Mouse (Mus musculus): ENCODE measurements at regions not wholly inside any gene's neighbourhood (a gene's known extent, or its start where the extent isn't known, plus 50 kb on each side); places are given as distances from the start of the nearest gene placed in this dataset.

DNA sequence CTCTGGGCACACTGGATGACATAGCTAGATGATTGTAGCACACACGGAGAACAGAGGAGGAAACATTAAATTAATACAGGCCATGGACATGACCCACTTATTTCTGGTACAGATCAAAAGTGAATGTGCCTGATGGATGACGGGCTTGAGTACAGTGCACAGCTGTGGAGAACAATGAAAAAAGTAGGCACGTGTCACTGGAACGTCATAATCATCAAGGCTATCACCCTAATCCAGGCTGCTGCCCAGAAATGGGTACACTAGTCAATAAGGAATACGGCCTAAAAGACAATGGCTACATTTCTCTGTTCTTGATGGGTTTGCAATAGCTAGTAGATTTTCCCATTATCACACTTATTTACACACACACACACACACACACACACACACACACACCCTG, 118.3 kb upstream of the Prdm1 start:
- 88% methylated on average over 5 of the region's 5 CpGs for WGBS
- no peak for ATAC-seq (ENCODE audit: low FRiP score, low TSS enrichment)
- H3K4me2 ChIP-seq (ENCODE audit: low read length) = no peak overlapping the region
- DNase-seq = no peak
- H3K4me3 ChIP-seq (replicated peaks; ENCODE audit: low read depth, low read length) = no peak overlapping the region
- no peak overlapping the region for H3K9ac ChIP-seq (replicated peaks; ENCODE audit: low read length)
- no peaks in the 10 kb centered on the region for H3K27me3 ChIP-seq (ENCODE audit: control insufficient read depth, insufficient read depth, low read length)
- no peaks in the 10 kb centered on the region for H3K4me1 ChIP-seq (ENCODE audit: control insufficient read depth, insufficient read depth, low read length)
- no peaks in the 10 kb centered on the region for H3K9me3 ChIP-seq (ENCODE audit: control insufficient read depth, low read length)
- no peaks in the 10 kb centered on the region for H3K36me3 ChIP-seq (ENCODE audit: control insufficient read depth, insufficient read depth, low read length)
- H3K27ac ChIP-seq (replicated peaks; ENCODE audit: low read depth, low read length) = no peak overlapping the region

- ATAC-seq (ENCODE audit: low FRiP score, low TSS enrichment) = no peak
- Histone ChIP-seq H3K9me3 (ENCODE audit: control insufficient read depth, low read length) (no peaks in the 10 kb centered on the region), H3K9ac (replicated peaks; ENCODE audit: low read length) (no peak overlapping the region)
These were observed 113.3 kb upstream of the Prdm1 start for GRCm38 (mm10) chr10:44641616-44642015.

GRCm38 (mm10) chr10:44640620-44641019, 112.3 kb upstream of the Prdm1 start:
- ATAC-seq (ENCODE audit: low FRiP score, low TSS enrichment) = no peak
- H3K4me1 ChIP-seq (ENCODE audit: control insufficient read depth, insufficient read depth, low read length) = no peaks in the 10 kb centered on the region
- no peak overlapping the region for H3K4me2 ChIP-seq (ENCODE audit: low read length)
- 96% methylated on average over 8 of the region's 8 CpGs for WGBS
- no peaks in the 10 kb centered on the region for H3K36me3 ChIP-seq (ENCODE audit: control insufficient read depth, insufficient read depth, low read length)
- H3K4me3 ChIP-seq (replicated peaks; ENCODE audit: low read depth, low read length) = no peak overlapping the region
- H3K27me3 ChIP-seq (ENCODE audit: control insufficient read depth, insufficient read depth, low read length) = no peaks in the 10 kb centered on the region
- H3K9ac ChIP-seq (replicated peaks; ENCODE audit: low read length) = no peak overlapping the region
- no peak overlapping the region for H3K27ac ChIP-seq (replicated peaks; ENCODE audit: low read depth, low read length)
- H3K9me3 ChIP-seq (ENCODE audit: control insufficient read depth, low read length) = no peaks in the 10 kb centered on the region
- DNase-seq = no peak

More at GRCm38 (mm10) chr10:44641616-44642015, 113.3 kb upstream of the Prdm1 start:
- Histone ChIP-seq H3K4me1 (ENCODE audit: control insufficient read depth, insufficient read depth, low read length) (no peaks in the 10 kb centered on the region), H3K27me3 (ENCODE audit: control insufficient read depth, insufficient read depth, low read length) (no peaks in the 10 kb centered on the region), H3K4me2 (ENCODE audit: low read length) (no peak overlapping the region), H3K4me3 (replicated peaks; ENCODE audit: low read depth, low read length) (no peak overlapping the region), H3K27ac (replicated peaks; ENCODE audit: low read depth, low read length) (no peak overlapping the region), H3K36me3 (ENCODE audit: control insufficient read depth, insufficient read depth, low read length) (no peaks in the 10 kb centered on the region)
- 92% methylated on average over 2 of the region's 2 CpGs for WGBS
- no peak for DNase-seq

DNA sequence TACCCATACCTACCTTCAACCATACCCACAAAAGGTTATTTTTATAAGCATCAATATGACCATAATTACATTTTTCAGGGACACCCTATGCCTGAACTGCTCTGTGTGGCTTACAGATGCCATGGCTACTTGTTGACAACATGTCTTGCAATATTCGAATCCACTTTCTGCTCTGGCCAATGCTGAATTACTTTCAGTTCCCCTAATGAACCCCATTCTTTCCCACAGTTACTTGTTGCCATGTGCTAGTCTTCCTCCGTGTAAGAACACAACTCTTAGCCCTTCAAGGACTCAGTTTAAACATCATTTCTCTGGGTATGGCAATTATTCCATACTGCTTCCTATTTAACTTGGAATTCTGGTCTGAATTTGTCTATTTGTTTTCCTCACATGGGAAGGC, 110.4 kb upstream of the Prdm1 start:
- H3K9me3 ChIP-seq (ENCODE audit: control insufficient read depth, low read length) = no peaks in the 10 kb centered on the region
- H3K4me3 ChIP-seq (replicated peaks; ENCODE audit: low read depth, low read length) = no peak overlapping the region
- H3K27me3 ChIP-seq (ENCODE audit: control insufficient read depth, insufficient read depth, low read length) = no peaks in the 10 kb centered on the region
- ATAC-seq (ENCODE audit: low FRiP score, low TSS enrichment) (no peak), DNase-seq (no peak)
- no peaks in the 10 kb centered on the region for H3K36me3 ChIP-seq (ENCODE audit: control insufficient read depth, insufficient read depth, low read length)
- H3K4me1 ChIP-seq (ENCODE audit: control insufficient read depth, insufficient read depth, low read length) = no peaks in the 10 kb centered on the region
- no peak overlapping the region for H3K27ac ChIP-seq (replicated peaks; ENCODE audit: low read depth, low read length)
- 86% methylated on average over 2 of the region's 2 CpGs for WGBS
- H3K9ac ChIP-seq (replicated peaks; ENCODE audit: low read length) = no peak overlapping the region
- no peak overlapping the region for H3K4me2 ChIP-seq (ENCODE audit: low read length)

- DNase-seq (no peak), ATAC-seq (ENCODE audit: low FRiP score, low TSS enrichment) (no peak)
- H3K4me1 ChIP-seq (ENCODE audit: control insufficient read depth, insufficient read depth, low read length) = no peaks in the 10 kb centered on the region
- H3K9ac ChIP-seq (replicated peaks; ENCODE audit: low read length) = no peak overlapping the region
- H3K27me3 ChIP-seq (ENCODE audit: control insufficient read depth, insufficient read depth, low read length) = no peaks in the 10 kb centered on the region
- no peak overlapping the region for H3K4me3 ChIP-seq (replicated peaks; ENCODE audit: low read depth, low read length)
- no peaks in the 10 kb centered on the region for H3K36me3 ChIP-seq (ENCODE audit: control insufficient read depth, insufficient read depth, low read length)
- H3K4me2 ChIP-seq (ENCODE audit: low read length) = no peak overlapping the region
- WGBS = 87% methylated on average over 3 of the region's 3 CpGs
- no peak overlapping the region for H3K27ac ChIP-seq (replicated peaks; ENCODE audit: low read depth, low read length)
- H3K9me3 ChIP-seq (ENCODE audit: control insufficient read depth, low read length) = no peaks in the 10 kb centered on the region
These were observed 108.5 kb upstream of the Prdm1 start for GRCm38 (mm10) chr10:44636786-44637185.

DNA sequence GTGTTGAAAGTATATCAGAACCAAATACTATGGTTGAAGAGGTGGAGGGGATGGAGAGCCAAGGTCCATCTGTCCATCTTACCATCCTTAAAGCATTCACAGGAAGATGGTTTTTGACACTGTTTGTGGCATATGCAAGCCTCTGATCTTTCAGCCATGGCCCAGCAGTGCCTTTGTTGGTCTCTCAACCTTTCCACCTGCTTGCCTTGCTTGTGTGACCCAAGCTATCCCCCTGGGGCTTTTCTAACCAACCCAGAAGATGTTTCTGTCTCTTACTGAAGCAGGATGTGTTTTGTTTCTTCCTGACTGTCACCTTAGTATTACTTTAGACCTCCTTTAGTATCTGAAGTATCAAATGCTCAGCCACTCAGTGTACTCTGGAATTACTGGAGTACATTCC, 107.8 kb upstream of the Prdm1 start:
- no peaks in the 10 kb centered on the region for H3K4me1 ChIP-seq (ENCODE audit: control insufficient read depth, insufficient read depth, low read length)
- no peak overlapping the region for H3K9ac ChIP-seq (replicated peaks; ENCODE audit: low read length)
- H3K4me3 ChIP-seq (replicated peaks; ENCODE audit: low read depth, low read length) = no peak overlapping the region
- DNase-seq = no peak
- ATAC-seq (ENCODE audit: low FRiP score, low TSS enrichment) = no peak
- H3K27ac ChIP-seq (replicated peaks; ENCODE audit: low read depth, low read length) = no peak overlapping the region
- H3K9me3 ChIP-seq (ENCODE audit: control insufficient read depth, low read length) = no peaks in the 10 kb centered on the region
- no peaks in the 10 kb centered on the region for H3K27me3 ChIP-seq (ENCODE audit: control insufficient read depth, insufficient read depth, low read length)
- no peak overlapping the region for H3K4me2 ChIP-seq (ENCODE audit: low read length)
- H3K36me3 ChIP-seq (ENCODE audit: control insufficient read depth, insufficient read depth, low read length) = no peaks in the 10 kb centered on the region

DNA sequence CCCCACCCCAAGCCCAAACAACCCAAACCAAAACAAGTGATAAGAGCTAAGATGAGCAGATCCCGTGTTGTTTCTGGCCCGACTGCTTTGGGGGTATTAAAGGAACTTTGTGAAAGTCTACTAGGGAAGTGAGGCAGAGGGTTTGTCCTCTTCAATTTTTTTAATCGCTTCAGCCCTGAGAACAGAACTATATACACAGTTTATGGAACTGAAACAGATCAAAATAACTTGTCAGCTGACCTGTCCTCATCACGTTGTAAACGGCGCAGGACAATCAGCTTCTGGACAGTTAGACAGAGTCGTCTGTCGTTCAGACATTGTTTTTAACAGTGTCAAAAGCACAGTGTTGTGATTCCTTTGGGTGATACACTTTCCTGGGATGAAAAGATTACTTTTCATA, 103.3 kb upstream of the Prdm1 start:
- Histone ChIP-seq H3K36me3 (ENCODE audit: control insufficient read depth, insufficient read depth, low read length) (no peaks in the 10 kb centered on the region), H3K9ac (replicated peaks; ENCODE audit: low read length) (no peak overlapping the region), H3K9me3 (ENCODE audit: control insufficient read depth, low read length) (no peaks in the 10 kb centered on the region), H3K4me3 (replicated peaks; ENCODE audit: low read depth, low read length) (no peak overlapping the region), H3K4me2 (ENCODE audit: low read length) (no peak overlapping the region), H3K27ac (replicated peaks; ENCODE audit: low read depth, low read length) (no peak overlapping the region), H3K4me1 (ENCODE audit: control insufficient read depth, insufficient read depth, low read length) (no peaks in the 10 kb centered on the region), H3K27me3 (ENCODE audit: control insufficient read depth, insufficient read depth, low read length) (no peaks in the 10 kb centered on the region)
- no peak for DNase-seq
- no peak for ATAC-seq (ENCODE audit: low FRiP score, low TSS enrichment)
- 88% methylated on average over 8 of the region's 8 CpGs for WGBS

GRCm38 (mm10) chr10:44630485-44630884, 102.2 kb upstream of the Prdm1 start:
- H3K36me3 ChIP-seq (ENCODE audit: control insufficient read depth, insufficient read depth, low read length) = no peaks in the 10 kb centered on the region
- peak; percentile 3 for DNase-seq
- H3K9me3 ChIP-seq (ENCODE audit: control insufficient read depth, low read length) = no peaks in the 10 kb centered on the region
- no peak overlapping the region for H3K27ac ChIP-seq (replicated peaks; ENCODE audit: low read depth, low read length)
- no peak for ATAC-seq (ENCODE audit: low FRiP score, low TSS enrichment)
- H3K27me3 ChIP-seq (ENCODE audit: control insufficient read depth, insufficient read depth, low read length) = no peaks in the 10 kb centered on the region
- WGBS = 69% methylated on average over 13 of the region's 13 CpGs
- H3K9ac ChIP-seq (replicated peaks; ENCODE audit: low read length) = no peak overlapping the region
- H3K4me2 ChIP-seq (ENCODE audit: low read length) = no peak overlapping the region
- no peak overlapping the region for H3K4me3 ChIP-seq (replicated peaks; ENCODE audit: low read depth, low read length)
- no peaks in the 10 kb centered on the region for H3K4me1 ChIP-seq (ENCODE audit: control insufficient read depth, insufficient read depth, low read length)

- DNase-seq = no peak
- Histone ChIP-seq H3K27me3 (ENCODE audit: control insufficient read depth, insufficient read depth, low read length) (no peaks in the 10 kb centered on the region), H3K27ac (replicated peaks; ENCODE audit: low read depth, low read length) (no peak overlapping the region), H3K9ac (replicated peaks; ENCODE audit: low read length) (no peak overlapping the region), H3K9me3 (ENCODE audit: control insufficient read depth, low read length) (no peaks in the 10 kb centered on the region), H3K4me1 (ENCODE audit: control insufficient read depth, insufficient read depth, low read length) (no peaks in the 10 kb centered on the region), H3K4me2 (ENCODE audit: low read length) (no peak overlapping the region), H3K36me3 (ENCODE audit: control insufficient read depth, insufficient read depth, low read length) (no peaks in the 10 kb centered on the region), H3K4me3 (replicated peaks; ENCODE audit: low read depth, low read length) (no peak overlapping the region)
- no peak for ATAC-seq (ENCODE audit: low FRiP score, low TSS enrichment)
- 97% methylated on average over 3 of the region's 3 CpGs for WGBS
These were observed 100.1 kb upstream of the Prdm1 start for GRCm38 (mm10) chr10:44628387-44628786.
